Mouse (Mus musculus): ENCODE data around the gene Ttc23. TPM values are rescaled to one million over a fixed set of nuclear protein-coding genes. Genes with fewer than 3 reads are reported as not detected.

The Ttc23 gene
- polyA plus RNA-seq, 1 experiment from 2014 or later, result 5.2 TPM

GRCm38 (mm10) chr7:67699301-67699700 lies 52.1 kb downstream of the Ttc23 start:
- Histone ChIP-seq H3K4me3 (replicated peaks) (no peak overlapping the region), H3K27me3 (no peaks in the 10 kb centered on the region), H3K4me2 (no peak overlapping the region), H3K4me1 (replicated peaks) (0 out of 2 replicates have a peak, but pooled peaks cover 3% of the 10 kb centered on the region), H3K9ac (no peak overlapping the region), H3K27ac (replicated peaks) (no peak overlapping the region), H3K9me3 (replicated peaks) (no peaks in the 10 kb centered on the region), H3K36me3 (replicated peaks) (no peaks in the 10 kb centered on the region)
- no peak for ATAC-seq (ENCODE audit: insufficient read depth)
- 68% methylated on average over 4 of the region's 4 CpGs for WGBS (ENCODE audit: insufficient replicate concordance)

DNA sequence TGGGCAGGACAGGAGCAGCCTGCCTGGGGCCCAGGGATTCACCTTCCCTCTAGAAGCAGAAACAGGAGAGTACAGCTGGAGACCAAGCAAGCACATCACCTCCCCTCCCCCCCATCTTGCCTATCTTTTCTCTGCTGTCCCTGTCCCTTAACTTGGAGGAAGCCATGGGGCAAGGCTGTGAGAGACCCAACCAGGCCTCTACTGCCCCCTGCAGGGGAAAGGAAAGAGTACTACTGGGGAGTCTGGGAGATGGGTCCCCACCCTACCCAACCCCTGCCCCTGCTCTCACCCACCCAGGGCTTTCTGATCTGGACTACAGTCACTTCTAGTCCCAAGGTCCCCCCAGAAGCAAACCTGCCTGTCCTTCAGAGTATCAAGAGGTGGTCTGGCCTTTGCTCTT lies 53.6 kb downstream of the Ttc23 start:
- H3K27ac ChIP-seq (replicated peaks), result no peak overlapping the region
- H3K4me1 ChIP-seq (replicated peaks), result 0 out of 2 replicates have a peak, but pooled peaks cover 3% of the 10 kb centered on the region
- H3K27me3 ChIP-seq, result no peaks in the 10 kb centered on the region
- ATAC-seq (ENCODE audit: insufficient read depth), result no peak
- H3K36me3 ChIP-seq (replicated peaks), result no peaks in the 10 kb centered on the region
- H3K4me3 ChIP-seq (replicated peaks), result no peak overlapping the region
- no peaks in the 10 kb centered on the region for H3K9me3 ChIP-seq (replicated peaks)
- no peak overlapping the region for H3K9ac ChIP-seq
- no peak overlapping the region for H3K4me2 ChIP-seq

- H3K36me3 ChIP-seq (replicated peaks), result no peaks in the 10 kb centered on the region
- H3K9ac ChIP-seq, result no peak overlapping the region
- ATAC-seq (ENCODE audit: insufficient read depth), result no peak
- H3K27me3 ChIP-seq, result no peaks in the 10 kb centered on the region
- 68% methylated on average over 17 of the region's 17 CpGs for WGBS (ENCODE audit: insufficient replicate concordance)
- 0 out of 2 replicates have a peak, but pooled peaks cover 3% of the 10 kb centered on the region for H3K4me1 ChIP-seq (replicated peaks)
- H3K9me3 ChIP-seq (replicated peaks), result no peaks in the 10 kb centered on the region
- no peak overlapping the region for H3K4me2 ChIP-seq
- no peak overlapping the region for H3K27ac ChIP-seq (replicated peaks)
- no peak overlapping the region for H3K4me3 ChIP-seq (replicated peaks)
These were observed 54.2 kb downstream of the Ttc23 start for GRCm38 (mm10) chr7:67701252-67701914.

DNA sequence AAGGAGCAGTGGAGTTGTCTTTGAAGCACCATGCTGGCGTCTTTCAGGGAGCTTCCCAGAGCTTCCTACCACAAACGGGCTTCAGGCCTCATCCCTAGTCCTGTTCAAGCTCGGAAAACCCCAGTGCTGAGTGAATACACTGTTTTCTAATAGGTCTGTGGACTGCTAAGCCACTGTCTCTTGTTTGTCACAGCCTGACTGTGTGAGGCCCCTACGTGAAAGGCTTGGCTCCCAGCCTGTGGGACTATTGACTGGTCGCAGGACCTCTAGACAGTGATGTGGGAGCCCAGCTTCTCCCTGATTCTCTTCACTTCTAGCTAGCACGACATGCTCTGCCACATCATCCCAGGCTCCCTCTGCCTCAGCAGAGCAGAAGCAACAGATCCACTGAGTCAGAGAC lies 61.0 kb downstream of the Ttc23 start:
- no peak overlapping the region for H3K4me2 ChIP-seq
- peaks cover 4% of the 10 kb centered on the region; the same call in 1 of the 2 replicates for H3K36me3 ChIP-seq (replicated peaks)
- no peak for ATAC-seq (ENCODE audit: insufficient read depth)
- WGBS (ENCODE audit: insufficient replicate concordance), result 70% methylated on average over 6 of the region's 6 CpGs
- peaks cover 9% of the 10 kb centered on the region for H3K4me1 ChIP-seq (replicated peaks)
- H3K27me3 ChIP-seq, result no peaks in the 10 kb centered on the region
- H3K4me3 ChIP-seq (replicated peaks), result no peak overlapping the region
- no peak overlapping the region for H3K9ac ChIP-seq
- H3K27ac ChIP-seq (replicated peaks), result no peak overlapping the region
- H3K9me3 ChIP-seq (replicated peaks), result no peaks in the 10 kb centered on the region

GRCm38 (mm10) chr7:67710216-67710615 lies 63.0 kb downstream of the Ttc23 start:
- H3K4me3 ChIP-seq (replicated peaks), result no peak overlapping the region
- no peak overlapping the region for H3K27ac ChIP-seq (replicated peaks)
- H3K36me3 ChIP-seq (replicated peaks), result peaks cover 9% of the 10 kb centered on the region; the same call in 1 of the 2 replicates
- peak; percentile 81 for ATAC-seq (ENCODE audit: insufficient read depth)
- peaks cover 9% of the 10 kb centered on the region for H3K4me1 ChIP-seq (replicated peaks)
- H3K9me3 ChIP-seq (replicated peaks), result no peaks in the 10 kb centered on the region
- WGBS (ENCODE audit: insufficient replicate concordance), result 23% methylated on average over 7 of the region's 7 CpGs
- H3K27me3 ChIP-seq, result no peaks in the 10 kb centered on the region
- peak overlapping the region; percentile 18; the same call in 1 of the 2 replicates for H3K4me2 ChIP-seq
- H3K9ac ChIP-seq, result no peak overlapping the region

GRCm38 (mm10) chr7:67713820-67714510 lies 66.8 kb downstream of the Ttc23 start:
- peaks cover 9% of the 10 kb centered on the region; the same call in 1 of the 2 replicates for H3K36me3 ChIP-seq (replicated peaks)
- H3K4me1 ChIP-seq (replicated peaks), result peaks cover 9% of the 10 kb centered on the region
- no peaks in the 10 kb centered on the region for H3K9me3 ChIP-seq (replicated peaks)
- H3K27ac ChIP-seq (replicated peaks), result no peak overlapping the region
- H3K4me3 ChIP-seq (replicated peaks), result no peak overlapping the region
- no peak overlapping the region for H3K4me2 ChIP-seq
- no peak for ATAC-seq (ENCODE audit: insufficient read depth)
- H3K27me3 ChIP-seq, result no peaks in the 10 kb centered on the region
- WGBS (ENCODE audit: insufficient replicate concordance), result 72% methylated on average over 19 of the region's 19 CpGs
- H3K9ac ChIP-seq, result no peak overlapping the region

DNA sequence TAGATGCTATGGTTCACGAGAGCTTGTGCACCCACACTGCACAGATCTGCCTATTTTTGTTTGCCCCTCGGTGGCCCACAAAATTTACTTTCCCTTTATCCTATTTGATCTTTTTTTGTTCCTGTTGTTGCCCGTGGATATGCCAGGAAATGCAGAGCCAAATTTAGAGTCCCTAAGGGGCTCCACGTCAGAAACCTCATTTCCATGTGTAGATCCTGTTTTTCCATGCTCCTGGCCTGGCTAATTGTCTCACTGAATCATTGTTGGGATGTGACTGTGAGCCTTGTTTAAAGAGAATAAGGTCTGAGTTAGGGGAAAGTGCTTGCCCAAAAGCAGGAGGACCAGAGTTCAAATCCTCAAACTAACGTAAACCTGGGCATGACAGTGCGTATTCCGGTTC lies 68.0 kb downstream of the Ttc23 start:
- Histone ChIP-seq H3K9ac (no peak overlapping the region), H3K4me2 (no peak overlapping the region), H3K27me3 (no peaks in the 10 kb centered on the region), H3K9me3 (replicated peaks) (no peaks in the 10 kb centered on the region), H3K36me3 (replicated peaks) (peaks cover 9% of the 10 kb centered on the region; the same call in 1 of the 2 replicates), H3K4me1 (replicated peaks) (peaks cover 5% of the 10 kb centered on the region), H3K4me3 (replicated peaks) (no peak overlapping the region), H3K27ac (replicated peaks) (no peak overlapping the region)
- no peak for ATAC-seq (ENCODE audit: insufficient read depth)
- WGBS (ENCODE audit: insufficient replicate concordance), result 53% methylated on average over 7 of the region's 7 CpGs

GRCm38 (mm10) chr7:67716213-67716878 lies 69.1 kb downstream of the Ttc23 start:
- H3K36me3 ChIP-seq (replicated peaks), result peaks cover 9% of the 10 kb centered on the region; the same call in 1 of the 2 replicates
- no peaks in the 10 kb centered on the region for H3K9me3 ChIP-seq (replicated peaks)
- no peak overlapping the region for H3K4me2 ChIP-seq
- ATAC-seq (ENCODE audit: insufficient read depth), result no peak
- H3K4me1 ChIP-seq (replicated peaks), result no peaks in the 10 kb centered on the region
- 64% methylated on average over 11 of the region's 11 CpGs for WGBS (ENCODE audit: insufficient replicate concordance)
- no peaks in the 10 kb centered on the region for H3K27me3 ChIP-seq
- no peak overlapping the region for H3K9ac ChIP-seq
- H3K27ac ChIP-seq (replicated peaks), result no peak overlapping the region
- H3K4me3 ChIP-seq (replicated peaks), result no peak overlapping the region

DNA sequence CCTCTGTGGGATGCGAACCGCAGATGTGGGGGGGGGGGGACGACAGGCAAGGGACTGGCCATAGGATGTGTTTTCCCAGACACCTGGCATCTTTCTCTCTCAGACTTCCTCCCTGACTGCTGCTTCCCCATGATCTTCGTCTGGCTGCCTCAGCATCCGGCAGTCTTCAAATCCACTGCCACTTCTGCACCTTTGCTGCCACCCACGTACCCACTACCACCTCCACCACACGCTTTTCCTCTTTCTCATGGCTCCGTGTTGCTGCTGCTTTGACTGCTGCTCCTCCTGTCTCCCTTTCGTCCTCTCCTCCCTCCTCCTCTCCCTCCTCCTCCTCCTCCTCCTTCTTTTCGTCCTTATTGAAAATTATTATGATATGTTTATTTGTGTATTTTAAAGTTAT lies 69.7 kb downstream of the Ttc23 start:
- no peaks in the 10 kb centered on the region for H3K27me3 ChIP-seq
- no peak overlapping the region for H3K27ac ChIP-seq (replicated peaks)
- no peaks in the 10 kb centered on the region for H3K9me3 ChIP-seq (replicated peaks)
- no peak overlapping the region for H3K4me2 ChIP-seq
- 51% methylated on average over 10 of the region's 10 CpGs for whole genome bisulfite sequencing (ENCODE audit: insufficient replicate concordance)
- no peaks in the 10 kb centered on the region for H3K4me1 ChIP-seq (replicated peaks)
- no peak overlapping the region for H3K4me3 ChIP-seq (replicated peaks)
- H3K36me3 ChIP-seq (replicated peaks), result peaks cover 9% of the 10 kb centered on the region; the same call in 1 of the 2 replicates
- no peak for ATAC-seq (ENCODE audit: insufficient read depth)
- H3K9ac ChIP-seq, result no peak overlapping the region

- WGBS (ENCODE audit: insufficient replicate concordance), result 63% methylated on average over 3 of the region's 3 CpGs
These were observed 70.3 kb downstream of the Ttc23 start for GRCm38 (mm10) chr7:67717520-67717919.

DNA sequence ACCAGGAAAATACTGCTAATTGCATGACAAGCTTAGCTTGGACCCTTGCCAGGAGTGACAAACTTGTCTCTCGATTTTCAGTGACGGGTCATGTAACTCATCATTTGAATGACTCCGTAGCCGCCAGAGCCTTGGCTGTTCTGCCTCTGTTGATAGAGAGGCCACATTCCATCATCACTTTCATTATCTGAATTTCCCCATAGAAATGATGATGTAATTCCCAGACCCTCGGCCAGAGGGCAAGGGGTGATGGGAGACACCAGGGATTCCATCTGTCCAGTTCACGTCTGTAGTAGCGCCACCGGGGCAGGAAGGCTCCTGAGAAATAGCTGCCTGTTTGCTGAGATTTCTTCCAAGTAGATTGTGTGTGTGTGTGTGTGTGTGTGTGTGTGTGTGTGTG lies 71.6 kb downstream of the Ttc23 start:
- Histone ChIP-seq H3K9me3 (replicated peaks) (no peaks in the 10 kb centered on the region), H3K9ac (no peak overlapping the region), H3K4me3 (replicated peaks) (no peak overlapping the region), H3K27ac (replicated peaks) (no peak overlapping the region), H3K4me2 (no peak overlapping the region), H3K4me1 (replicated peaks) (no peaks in the 10 kb centered on the region), H3K27me3 (no peaks in the 10 kb centered on the region), H3K36me3 (replicated peaks) (0 out of 2 replicates have a peak, but pooled peaks cover 5% of the 10 kb centered on the region)
- WGBS (ENCODE audit: insufficient replicate concordance), result 75% methylated on average over 8 of the region's 8 CpGs
- no peak for ATAC-seq (ENCODE audit: insufficient read depth)

More at GRCm38 (mm10) chr7:67717520-67717919, 70.3 kb downstream of the Ttc23 start:
- no peak overlapping the region for H3K27ac ChIP-seq (replicated peaks)
- H3K9ac ChIP-seq, result no peak overlapping the region
- H3K4me2 ChIP-seq, result no peak overlapping the region
- H3K36me3 ChIP-seq (replicated peaks), result peaks cover 8% of the 10 kb centered on the region; the same call in 1 of the 2 replicates
- H3K4me3 ChIP-seq (replicated peaks), result no peak overlapping the region
- no peaks in the 10 kb centered on the region for H3K9me3 ChIP-seq (replicated peaks)
- no peaks in the 10 kb centered on the region for H3K27me3 ChIP-seq
- ATAC-seq (ENCODE audit: insufficient read depth), result no peak
- H3K4me1 ChIP-seq (replicated peaks), result no peaks in the 10 kb centered on the region
